Mouse (Mus musculus): Measurements from ENCODE around the gene Lrrk1. TPM values are rescaled to one million over a fixed set of nuclear protein-coding genes. Genes with fewer than 3 reads are reported as not detected.

Gene Lrrk1
- polyA plus RNA-seq, 1 experiment from 2014 or later: 2.9 TPM

GRCm38 (mm10) chr7:66370970-66371369, 17.2 kb downstream of the Lrrk1 start:
- no peak overlapping the region for H3K4me2 ChIP-seq
- ATAC-seq (ENCODE audit: low FRiP score): no peak

GRCm38 (mm10) chr7:66369934-66370445, 18.2 kb downstream of the Lrrk1 start:
- no peak overlapping the region for H3K4me2 ChIP-seq
- no peak for ATAC-seq (ENCODE audit: low FRiP score)
- H3K9ac ChIP-seq (ENCODE audit: low read length): no peak overlapping the region

More at GRCm38 (mm10) chr7:66370970-66371369, 17.2 kb downstream of the Lrrk1 start:
- no peak overlapping the region for H3K9ac ChIP-seq (ENCODE audit: low read length)
- no peaks in the 10 kb centered on the region for H3K36me3 ChIP-seq (ENCODE audit: control insufficient read depth, insufficient read depth, low read length)
- no peaks in the 10 kb centered on the region for H3K9me3 ChIP-seq (ENCODE audit: control insufficient read depth, low read length)
- DNase-seq (ENCODE audit: low spot score, missing footprints): peak; percentile 78
- no peaks in the 10 kb centered on the region for H3K4me1 ChIP-seq (ENCODE audit: control insufficient read depth, insufficient read depth, low read length)
- no peaks in the 10 kb centered on the region for H3K27me3 ChIP-seq (ENCODE audit: control insufficient read depth, insufficient read depth, low read length)
- no peak overlapping the region for H3K4me3 ChIP-seq (ENCODE audit: low read depth, low read length)
- no peak overlapping the region for H3K27ac ChIP-seq (ENCODE audit: low read depth, low read length)
- 92% methylated on average over 6 of the region's 6 CpGs for WGBS

GRCm38 (mm10) chr7:66369071-66369933, 18.8 kb downstream of the Lrrk1 start:
- no peaks in the 10 kb centered on the region for H3K27me3 ChIP-seq (ENCODE audit: control insufficient read depth, insufficient read depth, low read length)
- H3K9ac ChIP-seq (ENCODE audit: low read length): no peak overlapping the region
- no peaks in the 10 kb centered on the region for H3K4me1 ChIP-seq (ENCODE audit: control insufficient read depth, insufficient read depth, low read length)
- 74% methylated on average over 5 of the region's 5 CpGs for WGBS
- ATAC-seq (ENCODE audit: low FRiP score): no peak
- H3K36me3 ChIP-seq (ENCODE audit: control insufficient read depth, insufficient read depth, low read length): no peaks in the 10 kb centered on the region
- H3K9me3 ChIP-seq (ENCODE audit: control insufficient read depth, low read length): no peaks in the 10 kb centered on the region
- no peak overlapping the region for H3K4me2 ChIP-seq
- DNase-seq (ENCODE audit: low spot score, missing footprints): peak; percentile 82
- H3K27ac ChIP-seq (ENCODE audit: low read depth, low read length): no peak overlapping the region
- no peak overlapping the region for H3K4me3 ChIP-seq (ENCODE audit: low read depth, low read length)

More at GRCm38 (mm10) chr7:66369934-66370445, 18.2 kb downstream of the Lrrk1 start:
- Histone ChIP-seq H3K27ac (ENCODE audit: low read depth, low read length) (no peak overlapping the region), H3K4me3 (ENCODE audit: low read depth, low read length) (no peak overlapping the region), H3K9me3 (ENCODE audit: control insufficient read depth, low read length) (no peaks in the 10 kb centered on the region), H3K27me3 (ENCODE audit: control insufficient read depth, insufficient read depth, low read length) (no peaks in the 10 kb centered on the region), H3K36me3 (ENCODE audit: control insufficient read depth, insufficient read depth, low read length) (no peaks in the 10 kb centered on the region), H3K4me1 (ENCODE audit: control insufficient read depth, insufficient read depth, low read length) (no peaks in the 10 kb centered on the region)
- DNase-seq (ENCODE audit: low spot score, missing footprints): peak; percentile 81
- 82% methylated on average over 5 of the region's 5 CpGs for WGBS

GRCm38 (mm10) chr7:66365904-66366303, 22.2 kb downstream of the Lrrk1 start, which contains the start of gene Gm10974:
Gene Gm10974 (plus strand): TSS chr7:66365905.
- no peak within 1 kb of the TSS for H3K9ac ChIP-seq (ENCODE audit: low read length)
- no peak within 1 kb of the TSS for H3K4me3 ChIP-seq (ENCODE audit: low read depth, low read length)
- H3K4me1 ChIP-seq (ENCODE audit: control insufficient read depth, insufficient read depth, low read length): no peaks in the 10 kb centered on the region
- DNase-seq (ENCODE audit: low spot score, missing footprints) (peak; percentile 44), ATAC-seq (ENCODE audit: low FRiP score) (no peak)
- 63% methylated on average over 2 of the region's 2 CpGs for WGBS
- no peak within 1 kb of the TSS for H3K4me2 ChIP-seq
- H3K27ac ChIP-seq (ENCODE audit: low read depth, low read length): no peak within 1 kb of the TSS
- no peaks in the 10 kb centered on the region for H3K9me3 ChIP-seq (ENCODE audit: control insufficient read depth, low read length)
- no peaks in the 10 kb centered on the region for H3K36me3 ChIP-seq (ENCODE audit: control insufficient read depth, insufficient read depth, low read length)
- H3K27me3 ChIP-seq (ENCODE audit: control insufficient read depth, insufficient read depth, low read length): no peaks in the 10 kb centered on the region

GRCm38 (mm10) chr7:66365411-66365810, 22.7 kb downstream of the Lrrk1 start:
- no peak overlapping the region for H3K9ac ChIP-seq (ENCODE audit: low read length)
- WGBS: 82% methylated on average over 2 of the region's 2 CpGs
- H3K27me3 ChIP-seq (ENCODE audit: control insufficient read depth, insufficient read depth, low read length): no peaks in the 10 kb centered on the region
- no peaks in the 10 kb centered on the region for H3K4me1 ChIP-seq (ENCODE audit: control insufficient read depth, insufficient read depth, low read length)
- H3K4me2 ChIP-seq: no peak overlapping the region
- H3K4me3 ChIP-seq (ENCODE audit: low read depth, low read length): no peak overlapping the region
- no peaks in the 10 kb centered on the region for H3K36me3 ChIP-seq (ENCODE audit: control insufficient read depth, insufficient read depth, low read length)
- DNase-seq (ENCODE audit: low spot score, missing footprints): peak; percentile 12
- 0 out of 2 replicates have a peak, but pooled peaks cover 3% of the 10 kb centered on the region for H3K9me3 ChIP-seq (ENCODE audit: control insufficient read depth, low read length)
- no peak for ATAC-seq (ENCODE audit: low FRiP score)
- H3K27ac ChIP-seq (ENCODE audit: low read depth, low read length): no peak overlapping the region

- WGBS: 92% methylated on average over 11 of the region's 11 CpGs
- no peak overlapping the region for H3K4me2 ChIP-seq
- 0 out of 2 replicates have a peak, but pooled peaks cover 3% of the 10 kb centered on the region for H3K9me3 ChIP-seq (ENCODE audit: control insufficient read depth, low read length)
- no peak overlapping the region for H3K4me3 ChIP-seq (ENCODE audit: low read depth, low read length)
- H3K27ac ChIP-seq (ENCODE audit: low read depth, low read length): no peak overlapping the region
- no peaks in the 10 kb centered on the region for H3K27me3 ChIP-seq (ENCODE audit: control insufficient read depth, insufficient read depth, low read length)
- H3K36me3 ChIP-seq (ENCODE audit: control insufficient read depth, insufficient read depth, low read length): no peaks in the 10 kb centered on the region
- ATAC-seq (ENCODE audit: low FRiP score): no peak
- H3K9ac ChIP-seq (ENCODE audit: low read length): no peak overlapping the region
- DNase-seq (ENCODE audit: low spot score, missing footprints): peak; percentile 79
- H3K4me1 ChIP-seq (ENCODE audit: control insufficient read depth, insufficient read depth, low read length): no peaks in the 10 kb centered on the region
Observed at GRCm38 (mm10) chr7:66364491-66364890, 23.7 kb downstream of the Lrrk1 start.

- Histone ChIP-seq H3K4me3 (ENCODE audit: low read depth, low read length) (no peak overlapping the region), H3K36me3 (ENCODE audit: control insufficient read depth, insufficient read depth, low read length) (no peaks in the 10 kb centered on the region), H3K9me3 (ENCODE audit: control insufficient read depth, low read length) (0 out of 2 replicates have a peak, but pooled peaks cover 3% of the 10 kb centered on the region), H3K4me1 (ENCODE audit: control insufficient read depth, insufficient read depth, low read length) (no peaks in the 10 kb centered on the region), H3K9ac (ENCODE audit: low read length) (no peak overlapping the region), H3K27ac (ENCODE audit: low read depth, low read length) (no peak overlapping the region), H3K27me3 (ENCODE audit: control insufficient read depth, insufficient read depth, low read length) (no peaks in the 10 kb centered on the region), H3K4me2 (no peak overlapping the region)
- ATAC-seq (ENCODE audit: low FRiP score) (no peak), DNase-seq (ENCODE audit: low spot score, missing footprints) (peak; percentile 47)
- WGBS: 86% methylated on average over 4 of the region's 4 CpGs
Observed at GRCm38 (mm10) chr7:66359044-66359443, 29.1 kb downstream of the Lrrk1 start.

- Histone ChIP-seq H3K27me3 (ENCODE audit: control insufficient read depth, insufficient read depth, low read length) (no peaks in the 10 kb centered on the region), H3K9me3 (ENCODE audit: control insufficient read depth, low read length) (0 out of 2 replicates have a peak, but pooled peaks cover 3% of the 10 kb centered on the region), H3K4me3 (ENCODE audit: low read depth, low read length) (no peak overlapping the region), H3K9ac (ENCODE audit: low read length) (no peak overlapping the region), H3K27ac (ENCODE audit: low read depth, low read length) (no peak overlapping the region), H3K36me3 (ENCODE audit: control insufficient read depth, insufficient read depth, low read length) (no peaks in the 10 kb centered on the region), H3K4me2 (no peak overlapping the region), H3K4me1 (ENCODE audit: control insufficient read depth, insufficient read depth, low read length) (no peaks in the 10 kb centered on the region)
- no peak for ATAC-seq (ENCODE audit: low FRiP score)
- 88% methylated on average over 3 of the region's 3 CpGs for WGBS
- peak; percentile 78 for DNase-seq (ENCODE audit: low spot score, missing footprints)
Observed at GRCm38 (mm10) chr7:66358461-66358860, 29.7 kb downstream of the Lrrk1 start.

All from midbrain, embryonic 11.5 days (tissue).